Mouse (Mus musculus) heart, embryonic 15.5 days (tissue): ENCODE results near the gene Tmem170. TPM values are rescaled to one million over a fixed set of nuclear protein-coding genes. Genes with fewer than 3 reads are reported as not detected.

ENCODE experiments used
- ATAC-seq: fragments of 200-750 bp; cut with Nextera tagmentation; replicated peaks from 2 replicates; pipeline ENCODE4 v1.8.0; 2017; ENCODE audit warnings: low read depth, moderate TSS enrichment; ENCODE audit not compliant: insufficient number of reproducible peaks, insufficient read depth, low FRiP score
- H3K27ac ChIP-seq: fragments of 300-500 bp; sonication (generic); 2 replicates; pipeline ENCODE4 v1.5.1; 2015; ENCODE audit warnings: mild to moderate bottlenecking, inconsistent platforms
- H3K27me3 ChIP-seq: fragments of 300-500 bp; sonication (generic); 2 replicates; pipeline ENCODE4 v1.6.1; 2015; ENCODE audit warnings: inconsistent platforms
- H3K36me3 ChIP-seq: fragments of 300-500 bp; sonication (generic); 2 replicates; pipeline ENCODE4 v1.6.1; 2015; ENCODE audit warnings: mild to moderate bottlenecking, inconsistent platforms
- H3K4me1 ChIP-seq: fragments of 300-500 bp; sonication (generic); replicated peaks from 2 replicates; pipeline ENCODE4 v1.6.1; 2015; ENCODE audit warnings: inconsistent platforms
- H3K4me2 ChIP-seq: fragments of 300-500 bp; sonication (generic); 2 replicates; pipeline ENCODE4 v1.6.1; 2015; ENCODE audit warnings: inconsistent platforms, mild to moderate bottlenecking, moderate library complexity
- H3K4me3 ChIP-seq: fragments of 300-500 bp; sonication (generic); 2 replicates; pipeline ENCODE4 v1.5.1; 2015; ENCODE audit warnings: mild to moderate bottlenecking, inconsistent platforms
- H3K9ac ChIP-seq: fragments of 300-500 bp; sonication (generic); 2 replicates; pipeline ENCODE4 v1.6.1; 2015; ENCODE audit warnings: mild to moderate bottlenecking, inconsistent platforms
- H3K9me3 ChIP-seq: fragments of 300-500 bp; sonication (generic); replicated peaks from 2 replicates; pipeline ENCODE4 v1.6.1; 2016; ENCODE audit warnings: inconsistent platforms
- WGBS: fragments of 180-500 bp; shearing (Covaris S2); methylation state at CpG from one replicate; pipeline ENCODE4 v1.1.7; 2015; ENCODE audit warnings: mixed read lengths; 5-methylcytosine and 5-hydroxymethylcytosine counted together
- polyA plus RNA-seq: library from polyadenylated mRNA; unstranded; fragments of >200 nt; fragmentation: Nextera tagmentation; extraction: Ambion mirVana; gene quantifications from 2 replicates; pipeline ENCODE4 v1.2.1, GENCODE M21; 2015

Gene Tmem170
- polyA plus RNA-seq, 1 experiment from 2014 or later = 3.8 TPM

- H3K36me3 ChIP-seq = no peaks in the 10 kb centered on the region
- H3K27ac ChIP-seq = no peak overlapping the region
- no peak overlapping the region for H3K4me2 ChIP-seq
- peaks cover 8% of the 10 kb centered on the region for H3K4me1 ChIP-seq
- 95% methylated on average over 9 of the region's 9 CpGs for WGBS
- H3K9ac ChIP-seq = no peak overlapping the region
- no peaks in the 10 kb centered on the region for H3K27me3 ChIP-seq
- no peak for ATAC-seq
- H3K4me3 ChIP-seq = no peak overlapping the region
- H3K9me3 ChIP-seq = no peaks in the 10 kb centered on the region
Observed at GRCm38 (mm10) chr8:111813818-111814217, 62.7 kb downstream of the Tmem170 start.

Other genes with a start within 250 kb of the Tmem170 start
- gene Ldhd, start 246.4 kb downstream of the Tmem170 start, polyA plus RNA-seq = 0.79 and 1.0 TPM in 2 replicates
- 11.7 and 15.0 TPM in 2 replicates for gene Zfp1, start 233.3 kb downstream of the Tmem170 start, polyA plus RNA-seq
- gene Ctrb1, start 185.7 kb downstream of the Tmem170 start, polyA plus RNA-seq = 0.43 and 2.9 TPM in 2 replicates
- 40.1 and 45.3 TPM in 2 replicates for gene Bcar1, start 132.9 kb downstream of the Tmem170 start, polyA plus RNA-seq
- 117 and 122 TPM in 2 replicates for gene Cfdp1, start 22.5 kb downstream of the Tmem170 start, polyA plus RNA-seq
- 0.23 and 1.1 TPM in 2 replicates for gene Chst5, start 33.7 kb upstream of the Tmem170 start, polyA plus RNA-seq
- 3.9 and 5.6 TPM in 2 replicates for gene Tmem231, start 57.1 kb upstream of the Tmem170 start, polyA plus RNA-seq
- gene Gabarapl2, start 64.0 kb upstream of the Tmem170 start, polyA plus RNA-seq = 207 and 220 TPM in 2 replicates
- 4.8 and 6.1 TPM in 2 replicates for gene Adat1, start 115.6 kb upstream of the Tmem170 start, polyA plus RNA-seq
- gene Kars, start 134.6 kb upstream of the Tmem170 start, polyA plus RNA-seq = 114 and 131 TPM in 2 replicates
- 15.6 and 18.0 TPM in 2 replicates for gene Terf2ip, start 134.6 kb upstream of the Tmem170 start, polyA plus RNA-seq
- 0.33 and 0.66 TPM in 2 replicates for gene Gm6793, start 138.3 kb upstream of the Tmem170 start, polyA plus RNA-seq